Mouse (Mus musculus): ENCODE results near the gene Gm572. TPM values are rescaled to one million over a fixed set of nuclear protein-coding genes. Genes with fewer than 3 reads are reported as not detected.
A peak's percentile ranks its signal among the peaks of the same experiment; 100 is the strongest.

Gm572 gene
- total and polyA plus RNA-seq, 2 experiments from 2014 or later: 0.70 to 1.0 TPM

DNA sequence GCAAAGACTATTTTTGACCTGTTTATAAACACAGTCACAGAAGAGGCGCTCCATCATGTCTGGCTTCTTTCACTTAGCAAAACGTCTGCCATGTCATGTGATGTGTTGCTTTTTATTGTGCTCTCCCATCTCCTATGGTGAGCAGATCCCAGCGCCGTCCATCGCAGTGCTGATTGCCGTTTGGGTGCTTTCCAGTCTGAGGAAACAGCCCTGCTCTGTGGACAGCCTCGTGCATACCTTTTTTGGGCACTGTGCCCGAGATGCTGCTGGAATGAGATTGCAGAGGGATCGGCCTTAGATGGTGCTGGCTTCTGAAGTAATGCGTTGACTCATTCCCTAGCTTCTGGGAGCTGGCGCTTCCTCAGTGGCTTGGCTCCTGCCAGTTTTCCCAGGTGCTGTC, 3.5 kb downstream of the Gm572 start:
- DNase-seq (ENCODE audit: low spot score): peak; percentile 62
- peak overlapping the region; percentile 30; the same call in 1 of the 2 replicates for H3K4me2 ChIP-seq (ENCODE audit: low read depth, low read length)

DNA sequence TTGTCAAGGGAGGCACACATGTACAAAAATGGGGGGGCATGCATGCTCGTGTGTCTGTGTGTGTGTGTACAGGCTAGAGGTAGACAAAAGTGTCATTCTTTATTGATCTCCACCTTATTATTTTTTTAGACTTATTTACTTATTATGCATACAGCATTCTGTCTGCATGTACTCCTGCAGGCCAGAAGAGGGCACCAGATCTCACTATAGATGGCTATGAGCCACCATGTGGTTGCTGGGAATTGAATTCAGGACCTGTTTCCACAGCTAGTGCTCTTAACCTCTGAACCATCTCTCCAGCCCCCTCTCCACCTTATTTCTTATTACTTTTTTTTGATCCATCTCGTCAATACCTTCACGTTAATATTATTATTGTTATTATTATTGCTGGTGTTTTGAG, 6.2 kb downstream of the Gm572 start:
- no peak overlapping the region for H3K9ac ChIP-seq (replicated peaks; ENCODE audit: low read depth, low read length)
- DNase-seq (ENCODE audit: low spot score) (no peak), ATAC-seq (ENCODE audit: insufficient read depth, low read depth) (no peak)
- WGBS: 70% methylated on average over 3 of the region's 3 CpGs
- no peaks in the 10 kb centered on the region for H3K4me1 ChIP-seq (ENCODE audit: control insufficient read depth, insufficient read depth)
- H3K9me3 ChIP-seq (replicated peaks; ENCODE audit: control insufficient read depth, low read length): no peaks in the 10 kb centered on the region
- H3K36me3 ChIP-seq (replicated peaks; ENCODE audit: control insufficient read depth, insufficient read depth, low read length): no peaks in the 10 kb centered on the region
- H3K4me3 ChIP-seq (ENCODE audit: low read depth, low read length): no peak overlapping the region
- TF ChIP-seq CTCF (IDR thresholded peaks at IDR 0.05; ENCODE audit: low read depth) (peak; percentile 43), EP300 (IDR thresholded peaks at IDR 0.05; ENCODE audit: low read depth) (no peak)
- H3K4me2 ChIP-seq (ENCODE audit: low read depth, low read length): no peak overlapping the region
- no peaks in the 10 kb centered on the region for H3K27me3 ChIP-seq (ENCODE audit: control insufficient read depth, insufficient read depth, low read length)
- H3K27ac ChIP-seq (ENCODE audit: low read depth): no peak overlapping the region

More for the DNA sequence above, 3.5 kb downstream of the Gm572 start:
- peak overlapping the region; percentile 22 for H3K27ac ChIP-seq (ENCODE audit: low read depth)
- peaks cover 6% of the 10 kb centered on the region; the same call in 1 of the 2 replicates for H3K4me1 ChIP-seq (ENCODE audit: control insufficient read depth, insufficient read depth)
- no peaks in the 10 kb centered on the region for H3K36me3 ChIP-seq (replicated peaks; ENCODE audit: control insufficient read depth, insufficient read depth, low read length)
- peak; percentile 88 for ATAC-seq (ENCODE audit: insufficient read depth, low read depth)
- H3K4me3 ChIP-seq (ENCODE audit: low read depth, low read length): no peak overlapping the region; the same call in 1 of the 2 replicates
- H3K27me3 ChIP-seq (ENCODE audit: control insufficient read depth, insufficient read depth, low read length): no peaks in the 10 kb centered on the region
- no peak overlapping the region for H3K9ac ChIP-seq (replicated peaks; ENCODE audit: low read depth, low read length)
- 12% methylated on average over 11 of the region's 11 CpGs for WGBS
- no peaks in the 10 kb centered on the region for H3K9me3 ChIP-seq (replicated peaks; ENCODE audit: control insufficient read depth, low read length)
- TF ChIP-seq EP300 (IDR thresholded peaks at IDR 0.05; ENCODE audit: low read depth) (no peak), CTCF (IDR thresholded peaks at IDR 0.05; ENCODE audit: low read depth) (no peak)

DNA sequence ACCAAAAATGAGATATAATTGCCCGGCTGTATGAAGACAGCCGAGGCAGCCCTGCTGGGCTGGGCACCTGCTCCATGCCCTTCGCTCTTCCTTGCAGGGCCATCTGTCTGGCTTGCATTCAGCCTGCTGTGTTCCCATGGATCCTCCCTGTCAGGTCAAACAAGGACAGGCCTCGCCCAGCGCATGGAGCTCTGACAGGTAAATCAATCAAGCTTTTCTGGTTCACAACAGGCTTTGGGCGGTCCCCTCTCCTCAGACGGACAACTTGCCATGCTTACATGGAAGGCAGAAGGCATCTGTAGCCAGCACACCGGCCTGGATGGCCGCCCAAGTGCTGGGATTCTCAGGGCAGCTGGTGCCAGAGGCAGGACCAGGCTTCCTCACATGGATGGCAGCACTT, 7.9 kb downstream of the Gm572 start:
- ATAC-seq (ENCODE audit: insufficient read depth, low read depth): no peak
- no peaks in the 10 kb centered on the region for H3K4me1 ChIP-seq (ENCODE audit: control insufficient read depth, insufficient read depth)
- H3K27ac ChIP-seq (ENCODE audit: low read depth): no peak overlapping the region; the same call in 1 of the 2 replicates
- H3K4me2 ChIP-seq (ENCODE audit: low read depth, low read length): no peak overlapping the region
- DNase-seq (ENCODE audit: low spot score): no peak
- TF ChIP-seq CTCF (IDR thresholded peaks at IDR 0.05; ENCODE audit: low read depth): no peak
- TF ChIP-seq EP300 (IDR thresholded peaks at IDR 0.05; ENCODE audit: low read depth): no peak
- H3K27me3 ChIP-seq (ENCODE audit: control insufficient read depth, insufficient read depth, low read length): no peaks in the 10 kb centered on the region
- H3K4me3 ChIP-seq (ENCODE audit: low read depth, low read length): no peak overlapping the region
- 77% methylated on average over 9 of the region's 9 CpGs for WGBS
- H3K9ac ChIP-seq (replicated peaks; ENCODE audit: low read depth, low read length): no peak overlapping the region
- H3K36me3 ChIP-seq (replicated peaks; ENCODE audit: control insufficient read depth, insufficient read depth, low read length): no peaks in the 10 kb centered on the region
- no peaks in the 10 kb centered on the region for H3K9me3 ChIP-seq (replicated peaks; ENCODE audit: control insufficient read depth, low read length)

DNA sequence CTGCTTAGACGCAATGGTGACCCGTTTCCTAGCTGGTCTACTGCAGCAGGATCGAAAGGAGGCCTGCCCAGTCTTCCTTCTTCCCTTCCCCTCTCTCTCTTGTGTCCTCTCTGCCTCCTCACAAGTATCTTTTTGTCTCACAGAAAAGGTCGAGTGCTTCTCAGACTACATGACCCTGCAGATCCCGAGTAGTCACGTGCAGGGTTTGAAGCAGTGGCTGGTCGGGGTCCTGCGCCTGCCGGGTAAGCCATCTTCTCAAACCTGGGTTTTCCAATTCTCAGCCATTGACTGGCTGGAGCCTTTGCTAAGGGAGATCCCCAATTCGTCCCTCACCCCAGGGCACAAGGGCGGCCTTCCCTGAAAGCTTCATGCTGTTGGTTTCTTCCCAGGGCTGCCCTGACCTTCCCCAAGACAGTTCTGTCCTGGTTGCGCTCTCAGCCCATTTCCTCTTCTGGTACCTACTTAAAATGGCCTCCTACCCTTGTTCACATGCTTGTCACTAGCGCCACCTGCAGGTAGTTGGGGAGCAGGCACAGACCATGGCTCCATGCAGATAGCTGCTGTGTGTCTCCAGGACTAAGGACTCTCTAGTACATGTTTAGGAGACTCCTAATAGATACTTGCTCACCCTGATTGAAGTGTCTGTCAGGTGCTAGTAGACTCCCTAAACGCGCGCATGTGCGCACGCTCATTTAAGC, 11.7 kb downstream of the Gm572 start:
- Histone ChIP-seq H3K9ac (replicated peaks; ENCODE audit: low read depth, low read length) (no peak overlapping the region), H3K27ac (ENCODE audit: low read depth) (no peak overlapping the region), H3K4me1 (ENCODE audit: control insufficient read depth, insufficient read depth) (no peaks in the 10 kb centered on the region), H3K9me3 (replicated peaks; ENCODE audit: control insufficient read depth, low read length) (no peaks in the 10 kb centered on the region), H3K36me3 (replicated peaks; ENCODE audit: control insufficient read depth, insufficient read depth, low read length) (no peaks in the 10 kb centered on the region), H3K4me3 (ENCODE audit: low read depth, low read length) (no peak overlapping the region), H3K4me2 (ENCODE audit: low read depth, low read length) (no peak overlapping the region), H3K27me3 (ENCODE audit: control insufficient read depth, insufficient read depth, low read length) (no peaks in the 10 kb centered on the region)
- ATAC-seq (ENCODE audit: insufficient read depth, low read depth): 0 out of 2 replicates have a peak, but pooled peaks have one; percentile 41
- TF ChIP-seq EP300 (IDR thresholded peaks at IDR 0.05; ENCODE audit: low read depth) (no peak), CTCF (IDR thresholded peaks at IDR 0.05; ENCODE audit: low read depth) (peak; percentile 59)
- no peak for DNase-seq (ENCODE audit: low spot score)
- 86% methylated on average over 18 of the region's 18 CpGs for WGBS

DNA sequence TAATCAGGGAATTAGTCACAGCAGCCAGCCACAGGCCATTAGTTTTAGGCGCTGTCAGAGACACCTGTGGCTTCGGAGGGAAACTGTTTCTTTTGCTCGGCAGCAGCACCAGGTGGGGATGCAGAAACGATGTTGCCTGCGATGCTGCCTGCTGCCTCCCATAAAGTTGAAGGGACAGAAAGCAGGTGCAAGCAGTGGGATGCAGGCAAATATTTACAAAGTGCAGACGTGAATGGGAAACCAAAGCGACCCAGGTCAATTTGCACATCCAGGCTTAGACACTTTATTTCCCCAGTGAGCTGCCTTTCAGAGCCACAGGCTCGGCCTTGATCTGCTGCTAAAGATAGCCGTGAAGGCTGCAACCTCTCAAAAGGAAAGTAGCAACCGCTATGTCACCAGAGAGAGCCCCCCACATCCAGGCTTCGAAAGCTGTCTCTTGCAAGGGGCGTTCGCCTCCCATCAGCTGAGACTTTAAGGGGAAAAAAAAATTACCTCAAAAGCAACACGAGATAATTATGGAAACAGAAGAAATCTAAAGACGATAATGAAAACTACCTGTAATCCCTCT, 13.7 kb downstream of the Gm572 start:
- H3K4me2 ChIP-seq (ENCODE audit: low read depth, low read length): peak overlapping the region; percentile 42
- ATAC-seq (ENCODE audit: insufficient read depth, low read depth) (no peak), DNase-seq (ENCODE audit: low spot score) (no peak)
- no peaks in the 10 kb centered on the region for H3K36me3 ChIP-seq (replicated peaks; ENCODE audit: control insufficient read depth, insufficient read depth, low read length)
- H3K4me1 ChIP-seq (ENCODE audit: control insufficient read depth, insufficient read depth): no peaks in the 10 kb centered on the region
- H3K4me3 ChIP-seq (ENCODE audit: low read depth, low read length): no peak overlapping the region
- TF ChIP-seq CTCF (IDR thresholded peaks at IDR 0.05; ENCODE audit: low read depth) (no peak), EP300 (IDR thresholded peaks at IDR 0.05; ENCODE audit: low read depth) (no peak)
- no peaks in the 10 kb centered on the region for H3K9me3 ChIP-seq (replicated peaks; ENCODE audit: control insufficient read depth, low read length)
- no peak overlapping the region for H3K9ac ChIP-seq (replicated peaks; ENCODE audit: low read depth, low read length)
- peak overlapping the region; percentile 64; the same call in 1 of the 2 replicates for H3K27ac ChIP-seq (ENCODE audit: low read depth)
- WGBS: 30% methylated on average over 15 of the region's 15 CpGs
- no peaks in the 10 kb centered on the region for H3K27me3 ChIP-seq (ENCODE audit: control insufficient read depth, insufficient read depth, low read length)

Measured in heart, postnatal 0 days (tissue).